Mouse (Mus musculus): ENCODE results near the gene Prok2.

DNA sequence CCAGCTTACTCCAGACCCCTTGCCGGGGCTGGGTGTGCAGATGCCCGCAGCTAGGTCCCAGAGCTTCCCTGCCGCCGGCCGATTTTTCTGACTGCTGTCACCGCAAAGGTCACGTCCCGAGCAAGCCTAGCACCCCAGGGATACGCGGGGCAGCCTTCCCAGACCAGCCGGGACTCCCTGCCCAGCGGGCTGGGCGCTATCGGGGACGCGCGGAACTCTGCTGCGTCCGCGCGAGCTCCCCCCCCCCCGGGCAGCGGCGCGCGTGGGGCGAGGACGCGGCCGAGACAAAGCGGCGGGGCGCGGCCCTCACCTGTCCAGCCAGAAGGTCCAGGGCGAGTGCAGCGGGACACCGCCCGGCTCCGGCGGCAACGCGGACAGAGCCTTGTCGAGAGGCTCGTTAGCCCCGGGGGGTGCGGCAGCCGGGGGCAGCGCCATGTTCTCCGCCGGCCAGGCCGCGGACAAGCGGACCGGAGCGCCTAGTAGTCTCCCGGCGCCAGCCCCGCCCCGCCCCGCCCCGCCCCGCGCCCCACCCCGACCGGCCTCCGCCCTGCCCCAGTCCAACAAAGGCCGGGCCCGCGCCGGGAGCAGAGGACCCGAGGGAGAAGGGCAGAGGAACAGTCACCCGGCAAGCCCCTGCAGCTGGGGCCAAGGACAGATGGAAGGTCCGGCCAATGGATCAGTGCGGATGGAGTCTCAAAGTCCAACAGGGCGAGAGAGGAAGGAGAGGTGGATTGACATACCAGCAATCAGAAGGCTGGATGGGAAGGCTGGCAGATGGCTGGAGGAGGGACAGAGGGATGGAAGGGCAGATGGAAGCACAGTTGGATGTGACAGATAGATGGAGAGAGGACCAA is 59.6 kb downstream of the Prok2 start, which contains the start of the genes Eif4e3 and Gm20696:
- TF ChIP-seq CTCF (IDR thresholded peaks at IDR 0.05; ENCODE audit: extremely low read depth, insufficient read depth, low read length) (no peak), POLR2A (IDR thresholded peaks at IDR 0.05; ENCODE audit: extremely low read depth, insufficient read depth, low read length) (0 out of 2 replicates have a peak, but pooled peaks have one; percentile 8)

Data from cortical plate, adult 2 months (tissue).